Mouse (Mus musculus): ENCODE data around the gene BC017158. TPM values are rescaled to one million over a fixed set of nuclear protein-coding genes. Genes with fewer than 3 reads are reported as not detected.

BC017158 gene
- polyA plus RNA-seq, 1 experiment from 2014 or later: 16.4 TPM

GRCm38 (mm10) chr7:128330981-128331380 is 33.0 kb upstream of the BC017158 start:
- 64% methylated on average over 9 of the region's 9 CpGs for WGBS
- no peak for ATAC-seq
- no peak overlapping the region for H3K4me2 ChIP-seq (ENCODE audit: low read length)
- no peaks in the 10 kb centered on the region for H3K4me1 ChIP-seq (replicated peaks; ENCODE audit: control insufficient read depth, insufficient read depth, low read length)
- no peak overlapping the region for H3K27ac ChIP-seq (ENCODE audit: low read length)
- no peaks in the 10 kb centered on the region for H3K9me3 ChIP-seq (ENCODE audit: control insufficient read depth, low read length)
- no peak overlapping the region for H3K9ac ChIP-seq (replicated peaks; ENCODE audit: low read depth, low read length)
- no peaks in the 10 kb centered on the region for H3K27me3 ChIP-seq (replicated peaks; ENCODE audit: control insufficient read depth, insufficient read depth, low read length)
- H3K4me3 ChIP-seq (replicated peaks; ENCODE audit: low read length): no peak overlapping the region
- no peaks in the 10 kb centered on the region for H3K36me3 ChIP-seq (ENCODE audit: control insufficient read depth, insufficient read depth)

DNA sequence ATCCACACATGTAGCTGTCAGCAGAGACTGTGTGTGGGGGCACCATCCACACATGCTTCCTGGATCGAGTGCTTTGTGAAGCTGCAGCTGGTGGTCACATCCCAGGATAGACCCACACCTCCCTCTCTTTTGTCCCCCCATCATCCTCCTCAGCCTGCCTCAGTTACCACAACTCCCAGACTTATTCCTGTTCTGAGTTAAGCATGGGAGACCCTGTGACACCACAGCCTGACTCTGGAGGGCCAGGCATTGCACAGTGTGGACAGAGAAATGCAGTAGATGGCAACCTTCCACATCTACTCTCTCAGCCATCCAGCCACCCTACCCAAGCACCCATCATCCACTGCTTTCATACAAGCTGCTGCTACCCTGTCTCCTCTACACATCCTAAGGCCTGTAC is 27.0 kb upstream of the BC017158 start:
- Histone ChIP-seq H3K4me2 (ENCODE audit: low read length) (no peak overlapping the region), H3K9me3 (ENCODE audit: control insufficient read depth, low read length) (no peaks in the 10 kb centered on the region), H3K4me3 (replicated peaks; ENCODE audit: low read length) (no peak overlapping the region), H3K9ac (replicated peaks; ENCODE audit: low read depth, low read length) (no peak overlapping the region), H3K27me3 (replicated peaks; ENCODE audit: control insufficient read depth, insufficient read depth, low read length) (no peaks in the 10 kb centered on the region), H3K27ac (ENCODE audit: low read length) (no peak overlapping the region), H3K36me3 (ENCODE audit: control insufficient read depth, insufficient read depth) (no peaks in the 10 kb centered on the region), H3K4me1 (replicated peaks; ENCODE audit: control insufficient read depth, insufficient read depth, low read length) (no peaks in the 10 kb centered on the region)
- WGBS: 83% methylated on average over 1 of the region's 1 CpGs
- no peak for ATAC-seq

GRCm38 (mm10) chr7:128321260-128321659 is 23.3 kb upstream of the BC017158 start:
- Histone ChIP-seq H3K9me3 (ENCODE audit: control insufficient read depth, low read length) (no peaks in the 10 kb centered on the region), H3K27ac (ENCODE audit: low read length) (no peak overlapping the region), H3K27me3 (replicated peaks; ENCODE audit: control insufficient read depth, insufficient read depth, low read length) (0 out of 2 replicates have a peak, but pooled peaks cover 2% of the 10 kb centered on the region), H3K4me2 (ENCODE audit: low read length) (no peak overlapping the region), H3K4me3 (replicated peaks; ENCODE audit: low read length) (no peak overlapping the region), H3K9ac (replicated peaks; ENCODE audit: low read depth, low read length) (no peak overlapping the region), H3K36me3 (ENCODE audit: control insufficient read depth, insufficient read depth) (no peaks in the 10 kb centered on the region), H3K4me1 (replicated peaks; ENCODE audit: control insufficient read depth, insufficient read depth, low read length) (no peaks in the 10 kb centered on the region)
- ATAC-seq: no peak
- WGBS: 79% methylated on average over 7 of the region's 7 CpGs

GRCm38 (mm10) chr7:128320219-128320816 is 22.3 kb upstream of the BC017158 start:
- Histone ChIP-seq H3K4me1 (replicated peaks; ENCODE audit: control insufficient read depth, insufficient read depth, low read length) (no peaks in the 10 kb centered on the region), H3K27me3 (replicated peaks; ENCODE audit: control insufficient read depth, insufficient read depth, low read length) (0 out of 2 replicates have a peak, but pooled peaks cover 2% of the 10 kb centered on the region), H3K4me2 (ENCODE audit: low read length) (no peak overlapping the region), H3K9me3 (ENCODE audit: control insufficient read depth, low read length) (no peaks in the 10 kb centered on the region), H3K4me3 (replicated peaks; ENCODE audit: low read length) (no peak overlapping the region), H3K36me3 (ENCODE audit: control insufficient read depth, insufficient read depth) (no peaks in the 10 kb centered on the region), H3K27ac (ENCODE audit: low read length) (no peak overlapping the region), H3K9ac (replicated peaks; ENCODE audit: low read depth, low read length) (no peak overlapping the region)
- ATAC-seq: no peak
- WGBS: 91% methylated on average over 2 of the region's 2 CpGs

GRCm38 (mm10) chr7:128319140-128319539 is 21.2 kb upstream of the BC017158 start:
- Histone ChIP-seq H3K36me3 (ENCODE audit: control insufficient read depth, insufficient read depth) (no peaks in the 10 kb centered on the region), H3K27me3 (replicated peaks; ENCODE audit: control insufficient read depth, insufficient read depth, low read length) (0 out of 2 replicates have a peak, but pooled peaks cover 2% of the 10 kb centered on the region), H3K4me3 (replicated peaks; ENCODE audit: low read length) (no peak overlapping the region), H3K27ac (ENCODE audit: low read length) (no peak overlapping the region), H3K4me1 (replicated peaks; ENCODE audit: control insufficient read depth, insufficient read depth, low read length) (no peaks in the 10 kb centered on the region), H3K9me3 (ENCODE audit: control insufficient read depth, low read length) (no peaks in the 10 kb centered on the region), H3K4me2 (ENCODE audit: low read length) (no peak overlapping the region), H3K9ac (replicated peaks; ENCODE audit: low read depth, low read length) (no peak overlapping the region)
- ATAC-seq: no peak
- WGBS: 89% methylated on average over 7 of the region's 7 CpGs

DNA sequence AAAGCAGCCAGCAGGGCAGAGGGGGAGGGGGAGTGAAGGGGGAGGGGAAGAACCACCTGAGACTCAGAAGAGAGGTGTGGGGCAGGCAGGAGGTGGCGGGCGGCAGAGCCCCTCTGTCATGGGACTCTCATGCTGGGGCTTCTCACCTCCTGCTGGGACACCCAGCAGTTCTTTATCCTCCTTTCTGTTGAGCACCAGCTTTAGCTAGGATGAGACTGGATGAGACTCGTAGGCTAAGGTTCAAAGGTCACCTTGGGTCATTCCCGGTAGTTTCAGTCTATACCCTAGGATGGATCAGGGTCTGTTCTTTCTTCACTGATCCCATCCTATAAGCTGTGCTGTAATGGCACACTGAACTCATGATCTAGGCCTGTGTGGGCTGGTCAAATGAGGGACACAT is 19.0 kb upstream of the BC017158 start:
- H3K36me3 ChIP-seq (ENCODE audit: control insufficient read depth, insufficient read depth): no peaks in the 10 kb centered on the region
- H3K4me1 ChIP-seq (replicated peaks; ENCODE audit: control insufficient read depth, insufficient read depth, low read length): no peaks in the 10 kb centered on the region
- H3K9me3 ChIP-seq (ENCODE audit: control insufficient read depth, low read length): no peaks in the 10 kb centered on the region
- H3K27ac ChIP-seq (ENCODE audit: low read length): no peak overlapping the region
- H3K27me3 ChIP-seq (replicated peaks; ENCODE audit: control insufficient read depth, insufficient read depth, low read length): 0 out of 2 replicates have a peak, but pooled peaks cover 2% of the 10 kb centered on the region
- no peak for ATAC-seq
- H3K4me3 ChIP-seq (replicated peaks; ENCODE audit: low read length): no peak overlapping the region
- H3K9ac ChIP-seq (replicated peaks; ENCODE audit: low read depth, low read length): no peak overlapping the region
- no peak overlapping the region for H3K4me2 ChIP-seq (ENCODE audit: low read length)
- 52% methylated on average over 3 of the region's 4 CpGs for WGBS

- Histone ChIP-seq H3K4me3 (replicated peaks; ENCODE audit: low read length) (no peak overlapping the region), H3K9me3 (ENCODE audit: control insufficient read depth, low read length) (no peaks in the 10 kb centered on the region), H3K27ac (ENCODE audit: low read length) (no peak overlapping the region), H3K27me3 (replicated peaks; ENCODE audit: control insufficient read depth, insufficient read depth, low read length) (0 out of 2 replicates have a peak, but pooled peaks cover 4% of the 10 kb centered on the region), H3K36me3 (ENCODE audit: control insufficient read depth, insufficient read depth) (no peaks in the 10 kb centered on the region), H3K4me2 (ENCODE audit: low read length) (no peak overlapping the region), H3K9ac (replicated peaks; ENCODE audit: low read depth, low read length) (no peak overlapping the region), H3K4me1 (replicated peaks; ENCODE audit: control insufficient read depth, insufficient read depth, low read length) (peaks cover 10% of the 10 kb centered on the region)
- ATAC-seq: no peak
- 82% methylated on average over 7 of the region's 7 CpGs for WGBS
Observed at GRCm38 (mm10) chr7:128314491-128314890, 16.5 kb upstream of the BC017158 start.

- no peak overlapping the region for H3K27ac ChIP-seq (ENCODE audit: low read length)
- no peaks in the 10 kb centered on the region for H3K36me3 ChIP-seq (ENCODE audit: control insufficient read depth, insufficient read depth)
- H3K4me2 ChIP-seq (ENCODE audit: low read length): no peak overlapping the region
- peaks cover 16% of the 10 kb centered on the region for H3K4me1 ChIP-seq (replicated peaks; ENCODE audit: control insufficient read depth, insufficient read depth, low read length)
- H3K9ac ChIP-seq (replicated peaks; ENCODE audit: low read depth, low read length): no peak overlapping the region
- no peaks in the 10 kb centered on the region for H3K9me3 ChIP-seq (ENCODE audit: control insufficient read depth, low read length)
- 87% methylated on average over 2 of the region's 2 CpGs for WGBS
- no peak overlapping the region for H3K4me3 ChIP-seq (replicated peaks; ENCODE audit: low read length)
- ATAC-seq: no peak
- 0 out of 2 replicates have a peak, but pooled peaks cover 4% of the 10 kb centered on the region for H3K27me3 ChIP-seq (replicated peaks; ENCODE audit: control insufficient read depth, insufficient read depth, low read length)
Observed at GRCm38 (mm10) chr7:128313601-128314000, 15.6 kb upstream of the BC017158 start.

GRCm38 (mm10) chr7:128312375-128313059 is 14.5 kb upstream of the BC017158 start:
- H3K4me2 ChIP-seq (ENCODE audit: low read length): no peak overlapping the region
- H3K27ac ChIP-seq (ENCODE audit: low read length): no peak overlapping the region
- no peak for ATAC-seq
- 71% methylated on average over 13 of the region's 13 CpGs for WGBS
- peaks cover 16% of the 10 kb centered on the region for H3K4me1 ChIP-seq (replicated peaks; ENCODE audit: control insufficient read depth, insufficient read depth, low read length)
- H3K4me3 ChIP-seq (replicated peaks; ENCODE audit: low read length): no peak overlapping the region
- H3K9ac ChIP-seq (replicated peaks; ENCODE audit: low read depth, low read length): no peak overlapping the region
- no peaks in the 10 kb centered on the region for H3K9me3 ChIP-seq (ENCODE audit: control insufficient read depth, low read length)
- 0 out of 2 replicates have a peak, but pooled peaks cover 4% of the 10 kb centered on the region for H3K27me3 ChIP-seq (replicated peaks; ENCODE audit: control insufficient read depth, insufficient read depth, low read length)
- no peaks in the 10 kb centered on the region for H3K36me3 ChIP-seq (ENCODE audit: control insufficient read depth, insufficient read depth)
